Mouse (Mus musculus) brain, embryonic 14.5 days (tissue): ENCODE measurements around the gene Tmem179.

ENCODE experiments used
- CTCF ChIP-seq: fragments of 200-500 bp; IDR thresholded peaks from 2 replicates; pipeline ENCODE4 v1.5.1; 2012; ENCODE audit warnings: inconsistent platforms, mild to moderate bottlenecking, moderate library complexity, borderline replicate concordance; ENCODE audit not compliant: insufficient read depth, insufficient read length; ENCODE audit errors: extremely low read depth
- POLR2A ChIP-seq: fragments of 200-500 bp; IDR thresholded peaks from 2 replicates; pipeline ENCODE4 v1.6.1; 2012; ENCODE audit warnings: mild to moderate bottlenecking, inconsistent platforms, borderline replicate concordance; ENCODE audit not compliant: poor library complexity, insufficient read depth, insufficient read length, severe bottlenecking; ENCODE audit errors: extremely low read depth

DNA sequence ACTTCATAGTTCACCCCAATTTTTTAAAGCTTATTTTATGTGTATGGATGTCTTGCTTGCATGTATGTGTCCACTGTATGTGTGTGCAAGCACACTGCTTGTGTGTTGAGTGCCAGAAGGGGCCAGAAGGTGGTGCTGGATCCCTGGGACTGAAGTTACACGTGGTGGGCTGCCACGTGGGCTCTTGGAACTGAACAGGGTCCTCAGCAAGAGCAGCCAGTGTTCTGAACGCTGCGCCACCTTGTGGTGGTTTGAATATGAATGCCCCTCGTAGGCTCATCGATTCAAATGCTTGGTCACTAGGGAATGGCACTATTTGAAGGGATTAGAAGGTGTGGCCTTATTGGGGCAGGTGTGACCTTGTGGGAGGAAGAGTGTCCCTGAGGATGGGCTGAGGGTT is 65.7 kb downstream of the Tmem179 start:
- TF ChIP-seq CTCF (peak; percentile 61; the same call in 1 of the 2 replicates), POLR2A (no peak)
